Mouse (Mus musculus) adrenal gland, postnatal 0 days (tissue): ENCODE results near the gene Vmn1r112. TPM values are rescaled to one million over a fixed set of nuclear protein-coding genes. Genes with fewer than 3 reads are reported as not detected.

Experiments
- polyA plus RNA-seq: library from polyadenylated mRNA; unstranded; fragments of >200 nt; fragmentation: Nextera tagmentation; extraction: Ambion mirVana; gene quantifications from 2 replicates; pipeline ENCODE4 v1.2.1, GENCODE M21; 2015

The Vmn1r112 gene
- not detected in 2 replicates for polyA plus RNA-seq

DNA sequence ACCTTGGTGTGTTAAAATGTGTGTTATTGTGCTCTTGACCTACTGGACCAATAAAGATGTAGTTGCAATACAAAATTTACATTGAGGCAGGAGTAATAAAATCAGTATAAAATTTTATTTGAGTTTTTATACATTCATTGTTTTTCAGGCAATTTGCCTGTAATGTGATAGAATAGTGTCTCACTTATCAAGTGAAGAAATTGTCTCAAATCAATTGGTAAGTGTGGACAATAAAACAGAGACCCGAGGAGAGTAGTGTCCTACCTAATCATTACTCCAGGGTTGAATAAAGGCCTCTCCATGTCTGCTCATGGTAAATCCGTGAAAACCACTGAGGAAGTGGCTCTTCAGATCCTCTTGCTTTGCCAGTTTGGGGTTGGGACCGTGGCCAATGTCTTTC is at the start of gene Vmn1r112:
Gene Vmn1r112, plus strand, starts transcription at position 301 of the 400 bp plus-strand sequence.

DNA sequence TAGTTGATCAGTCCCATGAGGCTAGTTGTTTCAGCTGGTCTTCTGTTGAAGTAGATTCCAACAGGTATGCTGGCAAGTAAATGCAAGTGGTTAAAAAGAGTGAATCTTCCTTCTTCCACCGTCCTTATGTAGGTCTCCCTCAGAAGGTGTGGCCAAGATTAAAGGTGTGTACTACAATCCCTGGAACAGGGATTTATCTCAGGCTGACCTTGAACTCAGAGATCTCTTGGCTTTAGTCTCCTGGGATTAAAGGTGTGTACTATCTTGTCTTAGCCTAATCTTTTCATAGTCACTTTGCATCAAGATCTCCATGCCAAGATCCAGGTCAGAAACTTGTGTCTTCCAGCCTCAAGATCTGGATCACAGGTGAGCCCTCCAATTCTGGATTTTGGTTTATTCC is 40.5 kb upstream of the Vmn1r112 start, which contains the start of gene Gm10668:
Gene Gm10668, minus strand, starts transcription at position 101 of the 400 bp plus-strand sequence.

DNA sequence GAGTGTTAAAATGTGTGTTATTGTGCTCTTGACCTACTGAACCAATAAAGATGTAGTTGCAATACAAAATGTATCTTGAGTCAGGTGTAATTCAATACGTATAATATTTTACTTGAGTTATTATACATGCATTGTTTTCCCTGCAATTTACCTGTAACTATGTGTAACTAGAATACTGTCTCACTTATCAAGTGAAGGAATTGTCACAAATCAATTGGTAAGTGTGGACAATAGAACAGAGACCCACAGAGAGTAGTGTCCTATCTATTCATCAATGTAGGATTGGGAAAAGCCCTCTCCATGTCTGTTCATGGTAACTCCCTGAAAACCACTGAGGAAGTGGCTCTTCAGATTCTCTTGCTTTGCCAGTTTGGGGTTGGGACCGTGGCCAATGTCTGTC is 16.0 kb downstream of the Vmn1r112 start, which contains the start of gene Vmn1r113:
Gene Vmn1r113, plus strand, starts transcription at position 301 of the 400 bp plus-strand sequence.

DNA sequence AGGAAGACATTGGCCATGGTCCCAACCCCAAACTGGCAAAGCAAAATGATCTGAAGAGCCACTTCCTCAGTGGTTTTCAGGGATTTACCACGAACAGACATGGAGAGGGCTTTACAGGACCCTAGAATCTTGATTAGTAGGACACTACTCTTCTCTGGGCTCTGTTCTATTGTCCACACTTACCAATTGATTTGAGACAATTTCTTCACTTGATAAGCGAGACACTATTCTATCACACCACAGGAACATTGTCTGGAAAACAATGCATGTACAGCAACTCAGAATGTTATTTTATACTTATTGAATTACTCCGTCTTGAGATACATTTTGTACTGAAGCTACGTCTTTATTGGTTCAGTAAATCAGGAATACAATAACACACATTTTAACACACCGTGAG is 41.1 kb downstream of the Vmn1r112 start, which contains the start of gene Vmn1r114:
Gene Vmn1r114, minus strand, starts transcription at position 101 of the 400 bp plus-strand sequence.

Other genes starting within 250 kb of the Vmn1r112 start
- gene Vmn1r104, start 237.3 kb upstream of the Vmn1r112 start, polyA plus RNA-seq, result not detected in 2 replicates
- gene Gm5726, start 225.4 kb upstream of the Vmn1r112 start, polyA plus RNA-seq, result not detected in 2 replicates
- gene Gm4141, start 194.9 kb upstream of the Vmn1r112 start, polyA plus RNA-seq, result not detected in 2 replicates
- 0.16 TPM in 1 of 2 replicates, not detected in the other for gene Gm4513, start 172.2 kb upstream of the Vmn1r112 start, polyA plus RNA-seq
- not detected in 2 replicates for gene Vmn1r107, start 102.3 kb upstream of the Vmn1r112 start, polyA plus RNA-seq
- gene Vmn1r111, start 68.0 kb upstream of the Vmn1r112 start, polyA plus RNA-seq, result not detected in 2 replicates
- gene Gm10668, start 40.6 kb upstream of the Vmn1r112 start, polyA plus RNA-seq, result not detected in 2 replicates
- gene Vmn1r113, start 16.1 kb downstream of the Vmn1r112 start, polyA plus RNA-seq, result not detected in 2 replicates
- gene Vmn1r114, start 41.0 kb downstream of the Vmn1r112 start, polyA plus RNA-seq, result not detected in 2 replicates
- gene Vmn1r115, start 73.8 kb downstream of the Vmn1r112 start, polyA plus RNA-seq, result not detected in 2 replicates
- gene Vmn1r116, start 101.1 kb downstream of the Vmn1r112 start, polyA plus RNA-seq, result not detected in 2 replicates
- not detected in 2 replicates for gene Vmn1r117, start 112.9 kb downstream of the Vmn1r112 start, polyA plus RNA-seq
- gene Vmn1r118, start 141.2 kb downstream of the Vmn1r112 start, polyA plus RNA-seq, result not detected in 2 replicates
- gene Vmn1r119, start 241.3 kb downstream of the Vmn1r112 start, polyA plus RNA-seq, result not detected in 2 replicates